Mouse (Mus musculus): ENCODE results near the gene Tmem233. TPM values are rescaled to one million over a fixed set of nuclear protein-coding genes. Genes with fewer than 3 reads are reported as not detected.

Tmem233 gene
- polyA plus RNA-seq, 1 experiment from 2014 or later, result 0.05 TPM

- H3K9me3 ChIP-seq, result no peaks in the 10 kb centered on the region
- H3K4me1 ChIP-seq, result no peaks in the 10 kb centered on the region
- H3K27ac ChIP-seq (replicated peaks), result no peak overlapping the region
- no peak overlapping the region for H3K4me2 ChIP-seq
- no peak overlapping the region for H3K4me3 ChIP-seq
- H3K27me3 ChIP-seq (replicated peaks), result no peaks in the 10 kb centered on the region
- H3K36me3 ChIP-seq, result peaks cover 38% of the 10 kb centered on the region
- WGBS, result 83% methylated on average over 10 of the region's 10 CpGs
- no peak overlapping the region for H3K9ac ChIP-seq
- no peak for ATAC-seq (ENCODE audit: extremely low read depth, insufficient number of reproducible peaks, low FRiP score, low TSS enrichment)
Measured at GRCm38 (mm10) chr5:116004271-116004670, 78.8 kb downstream of the Tmem233 start.

- no peak overlapping the region for H3K4me3 ChIP-seq
- no peaks in the 10 kb centered on the region for H3K9me3 ChIP-seq
- H3K27me3 ChIP-seq (replicated peaks), result no peaks in the 10 kb centered on the region
- H3K9ac ChIP-seq, result no peak overlapping the region
- WGBS, result 53% methylated on average over 13 of the region's 13 CpGs
- ATAC-seq (ENCODE audit: extremely low read depth, insufficient number of reproducible peaks, low FRiP score, low TSS enrichment), result no peak
- no peaks in the 10 kb centered on the region for H3K4me1 ChIP-seq
- peaks cover 43% of the 10 kb centered on the region for H3K36me3 ChIP-seq
- no peak overlapping the region for H3K4me2 ChIP-seq
- H3K27ac ChIP-seq (replicated peaks), result no peak overlapping the region
Measured at GRCm38 (mm10) chr5:116003825-116004224, 79.2 kb downstream of the Tmem233 start.

- no peak overlapping the region for H3K9ac ChIP-seq
- no peaks in the 10 kb centered on the region for H3K27me3 ChIP-seq (replicated peaks)
- no peaks in the 10 kb centered on the region for H3K9me3 ChIP-seq
- H3K4me2 ChIP-seq, result no peak overlapping the region
- no peak overlapping the region for H3K4me3 ChIP-seq
- H3K4me1 ChIP-seq, result no peaks in the 10 kb centered on the region
- ATAC-seq (ENCODE audit: extremely low read depth, insufficient number of reproducible peaks, low FRiP score, low TSS enrichment), result no peak
- H3K36me3 ChIP-seq, result peaks cover 44% of the 10 kb centered on the region
- H3K27ac ChIP-seq (replicated peaks), result no peak overlapping the region
- WGBS, result 88% methylated on average over 8 of the region's 8 CpGs
Measured at GRCm38 (mm10) chr5:116003154-116003553, 79.9 kb downstream of the Tmem233 start.

GRCm38 (mm10) chr5:115997376-115997775, 85.7 kb downstream of the Tmem233 start:
- no peak overlapping the region for H3K9ac ChIP-seq
- H3K27ac ChIP-seq (replicated peaks), result no peak overlapping the region
- no peaks in the 10 kb centered on the region for H3K27me3 ChIP-seq (replicated peaks)
- H3K9me3 ChIP-seq, result no peaks in the 10 kb centered on the region
- no peak overlapping the region for H3K4me3 ChIP-seq
- 0 out of 2 replicates have a peak, but pooled peaks cover 3% of the 10 kb centered on the region for H3K4me1 ChIP-seq
- H3K36me3 ChIP-seq, result peaks cover 73% of the 10 kb centered on the region
- ATAC-seq (ENCODE audit: extremely low read depth, insufficient number of reproducible peaks, low FRiP score, low TSS enrichment), result no peak
- H3K4me2 ChIP-seq, result no peak overlapping the region
- 44% methylated on average over 13 of the region's 13 CpGs for WGBS

DNA sequence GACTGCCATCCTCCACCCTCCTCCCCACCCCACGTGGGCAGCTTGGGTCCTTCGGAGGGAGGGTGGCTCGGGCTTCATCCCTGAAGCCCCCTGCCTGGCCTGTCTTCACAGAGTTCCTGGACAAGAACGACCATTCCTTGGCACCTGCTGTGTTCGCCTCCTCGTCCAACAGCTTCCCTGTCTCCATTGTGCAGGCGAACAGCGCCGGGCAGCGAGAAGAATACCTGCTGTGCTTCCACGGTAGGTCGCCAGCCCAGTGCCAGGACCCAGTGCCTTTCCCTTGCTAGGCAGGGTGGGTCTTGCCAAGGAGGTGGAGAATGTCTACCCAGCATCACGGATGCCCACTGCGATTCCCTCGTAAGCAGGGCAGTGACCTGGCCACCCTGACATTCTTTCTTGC, 88.9 kb downstream of the Tmem233 start:
- no peak for ATAC-seq (ENCODE audit: extremely low read depth, insufficient number of reproducible peaks, low FRiP score, low TSS enrichment)
- WGBS, result 97% methylated on average over 15 of the region's 15 CpGs
- Histone ChIP-seq H3K27me3 (replicated peaks) (no peaks in the 10 kb centered on the region), H3K4me3 (no peak overlapping the region), H3K36me3 (peaks cover 79% of the 10 kb centered on the region), H3K4me2 (no peak overlapping the region), H3K4me1 (0 out of 2 replicates have a peak, but pooled peaks cover 4% of the 10 kb centered on the region), H3K27ac (replicated peaks) (no peak overlapping the region), H3K9ac (no peak overlapping the region), H3K9me3 (peaks cover 9% of the 10 kb centered on the region)

GRCm38 (mm10) chr5:115991717-115992116, 91.3 kb downstream of the Tmem233 start:
- ATAC-seq (ENCODE audit: extremely low read depth, insufficient number of reproducible peaks, low FRiP score, low TSS enrichment), result no peak
- Histone ChIP-seq H3K36me3 (peaks cover 91% of the 10 kb centered on the region), H3K4me2 (no peak overlapping the region), H3K9me3 (peaks cover 9% of the 10 kb centered on the region), H3K4me3 (no peak overlapping the region), H3K4me1 (0 out of 2 replicates have a peak, but pooled peaks cover 4% of the 10 kb centered on the region), H3K27me3 (replicated peaks) (no peaks in the 10 kb centered on the region), H3K9ac (no peak overlapping the region), H3K27ac (replicated peaks) (no peak overlapping the region)
- WGBS, result 96% methylated on average over 11 of the region's 11 CpGs

Other genes with a start within 250 kb of the Tmem233 start
- 18.7 and 21.2 TPM in 2 replicates for gene Cit, start 238.0 kb downstream of the Tmem233 start, polyA plus RNA-seq (2015; fragmentation: Nextera tagmentation; extraction: Ambion mirVana)
- 43.1 and 43.9 TPM in 2 replicates for gene Prkab1, start 58.7 kb downstream of the Tmem233 start, polyA plus RNA-seq (2015; fragmentation: Nextera tagmentation; extraction: Ambion mirVana)
- gene Ccdc60, start 205.7 kb upstream of the Tmem233 start, polyA plus RNA-seq (2015; fragmentation: Nextera tagmentation; extraction: Ambion mirVana), result 0.37 and 0.59 TPM in 2 replicates

All from heart, embryonic 13.5 days (tissue).